Mouse (Mus musculus) liver, embryonic 16.5 days (tissue): ENCODE data around the gene Ubxn7. TPM values are rescaled to one million over a fixed set of nuclear protein-coding genes. Genes with fewer than 3 reads are reported as not detected.

ENCODE experiments used
- ATAC-seq: fragments of 200-750 bp; cut with Nextera tagmentation; 2 replicates; pipeline ENCODE4 v1.8.0; 2017; ENCODE audit warnings: low read depth, mild to moderate bottlenecking, moderate number of reproducible peaks, moderate library complexity
- H3K27ac ChIP-seq: fragments of 300-500 bp; sonication (generic); 2 replicates; pipeline ENCODE4 v1.5.1; 2014; ENCODE audit warnings: mild to moderate bottlenecking, low read length
- H3K27me3 ChIP-seq: fragments of 300-500 bp; sonication (generic); 2 replicates; pipeline ENCODE4 v1.6.1; 2014; ENCODE audit warnings: low read depth, low read length, mixed read lengths; ENCODE audit not compliant: control insufficient read depth, insufficient read depth
- H3K36me3 ChIP-seq: fragments of 300-500 bp; sonication (generic); 2 replicates; pipeline ENCODE4 v1.6.1; 2014; ENCODE audit warnings: mild to moderate bottlenecking; ENCODE audit not compliant: control insufficient read depth, insufficient read depth
- H3K4me1 ChIP-seq: fragments of 300-500 bp; sonication (generic); 2 replicates; pipeline ENCODE4 v1.6.1; 2014; ENCODE audit warnings: low read depth, low read length, mixed read lengths; ENCODE audit not compliant: control insufficient read depth
- H3K4me2 ChIP-seq: fragments of 300-500 bp; sonication (generic); 2 replicates; pipeline ENCODE4 v1.6.1; 2014; ENCODE audit warnings: low read depth, low read length, mixed read lengths
- H3K4me3 ChIP-seq: fragments of 300-500 bp; sonication (generic); 2 replicates; pipeline ENCODE4 v1.5.1; 2014; ENCODE audit warnings: low read depth, mild to moderate bottlenecking, low read length
- H3K9ac ChIP-seq: fragments of 300-500 bp; sonication (generic); 2 replicates; pipeline ENCODE4 v1.6.1; 2014; ENCODE audit warnings: low read depth, low read length
- H3K9me3 ChIP-seq: fragments of 300-500 bp; sonication (generic); replicated peaks from 2 replicates; pipeline ENCODE4 v1.6.1; 2016; ENCODE audit warnings: low read length; ENCODE audit not compliant: control insufficient read depth
- WGBS: fragments of 180-500 bp; shearing (Covaris S2); extraction: QIAGEN DNeasy Blood & Tissue Kit; methylation state at CpG from one replicate; pipeline ENCODE4 v1.1.7; 2014; ENCODE audit not compliant: insufficient replicate concordance; 5-methylcytosine and 5-hydroxymethylcytosine counted together
- polyA plus RNA-seq: library from polyadenylated mRNA; unstranded; fragments of >200 nt; fragmentation: Nextera tagmentation; extraction: Ambion mirVana; gene quantifications from 2 replicates; pipeline ENCODE4 v1.2.1, GENCODE M21; 2015

Ubxn7 gene
- polyA plus RNA-seq, 1 experiment from 2014 or later = 10.2 TPM

DNA sequence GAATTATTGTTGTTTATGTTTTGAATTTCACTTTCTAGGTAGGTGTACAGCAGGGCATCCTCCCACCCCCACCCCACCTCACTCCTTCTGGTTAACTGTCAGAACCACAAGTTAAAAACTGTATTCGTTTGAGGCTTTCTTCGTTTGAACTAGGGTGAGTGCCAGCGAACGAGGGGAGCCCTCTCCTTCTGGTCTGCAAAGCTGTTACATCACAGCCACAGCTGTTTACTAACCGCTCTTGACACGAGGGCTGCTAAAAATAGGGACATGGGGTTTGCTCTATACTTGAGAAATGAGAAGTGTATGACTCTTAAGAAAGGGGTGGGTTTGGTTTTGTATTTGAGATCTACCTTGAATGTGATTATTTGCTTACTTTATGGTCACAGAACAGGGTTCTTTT, 102.0 kb downstream of the Ubxn7 start:
- Histone ChIP-seq H3K36me3 (no peaks in the 10 kb centered on the region), H3K9me3 (no peaks in the 10 kb centered on the region), H3K4me2 (peak overlapping the region; percentile 38), H3K4me3 (no peak overlapping the region), H3K4me1 (peaks cover 39% of the 10 kb centered on the region), H3K27ac (no peak overlapping the region), H3K27me3 (no peaks in the 10 kb centered on the region), H3K9ac (peak overlapping the region; percentile 17; the same call in 1 of the 2 replicates)
- 9% methylated on average over 6 of the region's 6 CpGs for WGBS
- no peak for ATAC-seq

GRCm38 (mm10) chr16:32434691-32435090, 102.6 kb downstream of the Ubxn7 start:
- 0 out of 2 replicates have a peak overlapping the region, but pooled peaks have one; percentile 37 for H3K27ac ChIP-seq
- H3K9ac ChIP-seq = no peak overlapping the region
- H3K4me2 ChIP-seq = no peak overlapping the region
- peaks cover 35% of the 10 kb centered on the region for H3K4me1 ChIP-seq
- H3K27me3 ChIP-seq = no peaks in the 10 kb centered on the region
- no peaks in the 10 kb centered on the region for H3K36me3 ChIP-seq
- no peak overlapping the region for H3K4me3 ChIP-seq
- ATAC-seq = no peak
- H3K9me3 ChIP-seq = no peaks in the 10 kb centered on the region

GRCm38 (mm10) chr16:32436657-32437056, 104.6 kb downstream of the Ubxn7 start:
- ATAC-seq = no peak
- peaks cover 36% of the 10 kb centered on the region for H3K4me1 ChIP-seq
- WGBS = 50% methylated on average over 1 of the region's 1 CpGs
- H3K27ac ChIP-seq = no peak overlapping the region
- no peaks in the 10 kb centered on the region for H3K27me3 ChIP-seq
- H3K36me3 ChIP-seq = peaks cover 6% of the 10 kb centered on the region
- no peak overlapping the region for H3K4me3 ChIP-seq
- H3K9ac ChIP-seq = no peak overlapping the region
- H3K9me3 ChIP-seq = no peaks in the 10 kb centered on the region
- H3K4me2 ChIP-seq = no peak overlapping the region

- Histone ChIP-seq H3K4me3 (no peak overlapping the region), H3K27ac (no peak overlapping the region), H3K9ac (no peak overlapping the region), H3K9me3 (no peaks in the 10 kb centered on the region), H3K4me2 (no peak overlapping the region), H3K36me3 (peaks cover 6% of the 10 kb centered on the region), H3K4me1 (peaks cover 32% of the 10 kb centered on the region), H3K27me3 (no peaks in the 10 kb centered on the region)
- 91% methylated on average over 1 of the region's 1 CpGs for WGBS
- ATAC-seq = no peak
These were observed 105.2 kb downstream of the Ubxn7 start for GRCm38 (mm10) chr16:32437266-32437665.

DNA sequence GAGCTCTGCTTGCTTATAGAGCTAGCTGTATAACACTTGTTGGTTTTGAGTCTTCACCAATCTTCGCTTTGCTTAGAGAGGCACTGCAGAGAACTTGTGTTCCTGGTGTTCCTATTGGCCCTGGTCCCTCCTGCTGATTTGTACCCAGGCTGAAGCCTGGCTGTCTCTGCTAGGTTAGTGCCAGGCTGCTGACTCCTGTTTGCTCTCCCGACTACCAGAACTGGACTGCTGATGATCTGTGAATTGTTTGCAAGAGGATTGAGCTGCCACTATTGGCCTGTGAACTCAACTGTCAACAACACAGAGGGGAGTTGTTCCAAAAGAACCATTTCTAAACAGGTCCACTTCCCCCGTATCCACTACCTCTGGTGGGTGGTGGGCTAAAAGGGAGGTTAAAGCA, 109.4 kb downstream of the Ubxn7 start:
- Histone ChIP-seq H3K4me2 (no peak overlapping the region), H3K27me3 (no peaks in the 10 kb centered on the region), H3K4me1 (peaks cover 23% of the 10 kb centered on the region), H3K36me3 (peaks cover 6% of the 10 kb centered on the region), H3K27ac (0 out of 2 replicates have a peak overlapping the region, but pooled peaks have one; percentile 0), H3K9me3 (no peaks in the 10 kb centered on the region), H3K4me3 (no peak overlapping the region), H3K9ac (no peak overlapping the region)
- 81% methylated on average over 3 of the region's 3 CpGs for WGBS
- no peak for ATAC-seq

Other genes starting within 250 kb of the Ubxn7 start
- gene Pigx, start 232.5 kb upstream of the Ubxn7 start, polyA plus RNA-seq = 33.7 and 36.0 TPM in 2 replicates
- gene Cep19, start 232.5 kb upstream of the Ubxn7 start, polyA plus RNA-seq = 5.6 and 5.8 TPM in 2 replicates
- 22.8 and 23.3 TPM in 2 replicates for gene Nrros, start 166.7 kb upstream of the Ubxn7 start, polyA plus RNA-seq
- gene Bex6, start 152.4 kb upstream of the Ubxn7 start, polyA plus RNA-seq = 0.90 and 1.1 TPM in 2 replicates
- 1.5 and 1.6 TPM in 2 replicates for gene Fbxo45, start 85.1 kb upstream of the Ubxn7 start, polyA plus RNA-seq
- gene Wdr53, start 85.0 kb upstream of the Ubxn7 start, polyA plus RNA-seq = 9.8 and 11.4 TPM in 2 replicates
- gene Smco1, start 60.8 kb upstream of the Ubxn7 start, polyA plus RNA-seq = not detected in 2 replicates
- gene Rnf168, start 54.8 kb upstream of the Ubxn7 start, polyA plus RNA-seq = 10.9 and 11.9 TPM in 2 replicates
- gene Tm4sf19, start 68.2 kb downstream of the Ubxn7 start, polyA plus RNA-seq = not detected in 2 replicates
- gene Tctex1d2, start 87.4 kb downstream of the Ubxn7 start, polyA plus RNA-seq = 4.8 and 5.0 TPM in 2 replicates
- gene Pcyt1a, start 98.7 kb downstream of the Ubxn7 start, polyA plus RNA-seq = 38.1 and 42.1 TPM in 2 replicates
- 0.25 and 1.3 TPM in 2 replicates for gene Slc51a, start 155.6 kb downstream of the Ubxn7 start, polyA plus RNA-seq
- gene Zdhhc19, start 164.0 kb downstream of the Ubxn7 start, polyA plus RNA-seq = not detected in 2 replicates